Mouse (Mus musculus): Measurements from ENCODE around the gene Arhgef10l. TPM values are rescaled to one million over a fixed set of nuclear protein-coding genes. Genes with fewer than 3 reads are reported as not detected.

Arhgef10l gene
- polyA plus RNA-seq, 1 experiment from 2014 or later = 6.3 TPM

- no peaks in the 10 kb centered on the region for H3K27me3 ChIP-seq (ENCODE audit: insufficient read depth, low read length)
- H3K27ac ChIP-seq (ENCODE audit: low read depth) = no peak overlapping the region
- peaks cover 5% of the 10 kb centered on the region for H3K36me3 ChIP-seq (replicated peaks; ENCODE audit: insufficient read depth, low read length)
- no peak overlapping the region for H3K4me3 ChIP-seq (ENCODE audit: low read depth, low read length)
- no peak for DNase-seq
- H3K4me2 ChIP-seq (ENCODE audit: low read depth, low read length) = no peak overlapping the region
- no peak for TF ChIP-seq CTCF (IDR thresholded peaks at IDR 0.05; ENCODE audit: low read depth)
- TF ChIP-seq EP300 (IDR thresholded peaks at IDR 0.05; ENCODE audit: low read depth) = no peak
- H3K9me3 ChIP-seq (ENCODE audit: low read length) = no peaks in the 10 kb centered on the region
- 73% methylated on average over 9 of the region's 9 CpGs for WGBS (ENCODE audit: insufficient replicate concordance)
- H3K9ac ChIP-seq (replicated peaks) = no peak overlapping the region
- no peak for ATAC-seq
- no peaks in the 10 kb centered on the region for H3K4me1 ChIP-seq (ENCODE audit: insufficient read depth)
Measured at GRCm38 (mm10) chr4:140608228-140608720, 57.5 kb downstream of the Arhgef10l start.

GRCm38 (mm10) chr4:140606779-140607178 is 59.0 kb downstream of the Arhgef10l start:
- no peak overlapping the region for H3K27ac ChIP-seq (ENCODE audit: low read depth)

GRCm38 (mm10) chr4:140606197-140606596 is 59.6 kb downstream of the Arhgef10l start:
- TF ChIP-seq CTCF (IDR thresholded peaks at IDR 0.05; ENCODE audit: low read depth) = no peak
- no peak for TF ChIP-seq EP300 (IDR thresholded peaks at IDR 0.05; ENCODE audit: low read depth)
- WGBS (ENCODE audit: insufficient replicate concordance) = 81% methylated on average over 7 of the region's 7 CpGs
- no peaks in the 10 kb centered on the region for H3K27me3 ChIP-seq (ENCODE audit: insufficient read depth, low read length)
- no peaks in the 10 kb centered on the region for H3K9me3 ChIP-seq (ENCODE audit: low read length)
- ATAC-seq (no peak), DNase-seq (no peak)
- H3K4me2 ChIP-seq (ENCODE audit: low read depth, low read length) = no peak overlapping the region
- H3K4me1 ChIP-seq (ENCODE audit: insufficient read depth) = no peaks in the 10 kb centered on the region
- no peak overlapping the region for H3K9ac ChIP-seq (replicated peaks)
- peaks cover 5% of the 10 kb centered on the region for H3K36me3 ChIP-seq (replicated peaks; ENCODE audit: insufficient read depth, low read length)
- H3K27ac ChIP-seq (ENCODE audit: low read depth) = no peak overlapping the region
- no peak overlapping the region for H3K4me3 ChIP-seq (ENCODE audit: low read depth, low read length)

More at GRCm38 (mm10) chr4:140606779-140607178, 59.0 kb downstream of the Arhgef10l start:
- ATAC-seq (no peak), DNase-seq (no peak)
- Histone ChIP-seq H3K4me1 (ENCODE audit: insufficient read depth) (no peaks in the 10 kb centered on the region), H3K36me3 (replicated peaks; ENCODE audit: insufficient read depth, low read length) (peaks cover 5% of the 10 kb centered on the region), H3K27me3 (ENCODE audit: insufficient read depth, low read length) (no peaks in the 10 kb centered on the region), H3K4me2 (ENCODE audit: low read depth, low read length) (no peak overlapping the region), H3K9me3 (ENCODE audit: low read length) (no peaks in the 10 kb centered on the region), H3K4me3 (ENCODE audit: low read depth, low read length) (no peak overlapping the region), H3K9ac (replicated peaks) (no peak overlapping the region)
- 79% methylated on average over 7 of the region's 7 CpGs for whole genome bisulfite sequencing (ENCODE audit: insufficient replicate concordance)
- no peak for TF ChIP-seq CTCF (IDR thresholded peaks at IDR 0.05; ENCODE audit: low read depth)

GRCm38 (mm10) chr4:140605790-140606189 is 60.0 kb downstream of the Arhgef10l start:
- Histone ChIP-seq H3K9ac (replicated peaks) (no peak overlapping the region), H3K4me2 (ENCODE audit: low read depth, low read length) (no peak overlapping the region), H3K36me3 (replicated peaks; ENCODE audit: insufficient read depth, low read length) (peaks cover 5% of the 10 kb centered on the region), H3K9me3 (ENCODE audit: low read length) (no peaks in the 10 kb centered on the region), H3K27me3 (ENCODE audit: insufficient read depth, low read length) (no peaks in the 10 kb centered on the region), H3K4me3 (ENCODE audit: low read depth, low read length) (no peak overlapping the region), H3K27ac (ENCODE audit: low read depth) (no peak overlapping the region), H3K4me1 (ENCODE audit: insufficient read depth) (no peaks in the 10 kb centered on the region)
- TF ChIP-seq CTCF (IDR thresholded peaks at IDR 0.05; ENCODE audit: low read depth) (no peak), EP300 (IDR thresholded peaks at IDR 0.05; ENCODE audit: low read depth) (no peak)
- ATAC-seq = no peak
- 80% methylated on average over 7 of the region's 7 CpGs for WGBS (ENCODE audit: insufficient replicate concordance)
- no peak for DNase-seq

GRCm38 (mm10) chr4:140605247-140605646 is 60.6 kb downstream of the Arhgef10l start:
- Histone ChIP-seq H3K27me3 (ENCODE audit: insufficient read depth, low read length) (no peaks in the 10 kb centered on the region), H3K9me3 (ENCODE audit: low read length) (no peaks in the 10 kb centered on the region), H3K9ac (replicated peaks) (no peak overlapping the region), H3K36me3 (replicated peaks; ENCODE audit: insufficient read depth, low read length) (peaks cover 7% of the 10 kb centered on the region), H3K4me3 (ENCODE audit: low read depth, low read length) (no peak overlapping the region), H3K27ac (ENCODE audit: low read depth) (no peak overlapping the region), H3K4me2 (ENCODE audit: low read depth, low read length) (no peak overlapping the region), H3K4me1 (ENCODE audit: insufficient read depth) (no peaks in the 10 kb centered on the region)
- TF ChIP-seq CTCF (IDR thresholded peaks at IDR 0.05; ENCODE audit: low read depth) (no peak), EP300 (IDR thresholded peaks at IDR 0.05; ENCODE audit: low read depth) (no peak)
- ATAC-seq = no peak
- 84% methylated on average over 6 of the region's 6 CpGs for WGBS (ENCODE audit: insufficient replicate concordance)
- no peak for DNase-seq

GRCm38 (mm10) chr4:140604541-140604940 is 61.3 kb downstream of the Arhgef10l start:
- Histone ChIP-seq H3K4me3 (ENCODE audit: low read depth, low read length) (no peak overlapping the region), H3K4me2 (ENCODE audit: low read depth, low read length) (no peak overlapping the region), H3K9ac (replicated peaks) (no peak overlapping the region), H3K36me3 (replicated peaks; ENCODE audit: insufficient read depth, low read length) (peaks cover 6% of the 10 kb centered on the region), H3K27me3 (ENCODE audit: insufficient read depth, low read length) (no peaks in the 10 kb centered on the region), H3K27ac (ENCODE audit: low read depth) (no peak overlapping the region), H3K9me3 (ENCODE audit: low read length) (no peaks in the 10 kb centered on the region), H3K4me1 (ENCODE audit: insufficient read depth) (no peaks in the 10 kb centered on the region)
- DNase-seq = no peak
- ATAC-seq = no peak
- 77% methylated on average over 8 of the region's 8 CpGs for WGBS (ENCODE audit: insufficient replicate concordance)
- no peak for TF ChIP-seq CTCF (IDR thresholded peaks at IDR 0.05; ENCODE audit: low read depth)
- TF ChIP-seq EP300 (IDR thresholded peaks at IDR 0.05; ENCODE audit: low read depth) = no peak

- no peak for DNase-seq
Measured at GRCm38 (mm10) chr4:140602022-140602421, 63.8 kb downstream of the Arhgef10l start.

More at GRCm38 (mm10) chr4:140602022-140602421, 63.8 kb downstream of the Arhgef10l start:
- H3K27ac ChIP-seq (ENCODE audit: low read depth) = no peak overlapping the region
- no peak overlapping the region for H3K9ac ChIP-seq (replicated peaks)
- TF ChIP-seq EP300 (IDR thresholded peaks at IDR 0.05; ENCODE audit: low read depth) (no peak), CTCF (IDR thresholded peaks at IDR 0.05; ENCODE audit: low read depth) (no peak)
- no peak overlapping the region for H3K4me2 ChIP-seq (ENCODE audit: low read depth, low read length)
- H3K4me1 ChIP-seq (ENCODE audit: insufficient read depth) = no peaks in the 10 kb centered on the region
- 72% methylated on average over 4 of the region's 4 CpGs for WGBS (ENCODE audit: insufficient replicate concordance)
- H3K36me3 ChIP-seq (replicated peaks; ENCODE audit: insufficient read depth, low read length) = peaks cover 8% of the 10 kb centered on the region; the same call in 1 of the 2 replicates
- no peak overlapping the region for H3K4me3 ChIP-seq (ENCODE audit: low read depth, low read length)
- H3K9me3 ChIP-seq (ENCODE audit: low read length) = no peaks in the 10 kb centered on the region
- ATAC-seq = no peak
- H3K27me3 ChIP-seq (ENCODE audit: insufficient read depth, low read length) = no peaks in the 10 kb centered on the region

Data from liver, postnatal 0 days (tissue).